16 mouse cellular contexts compared by ENCODE assay signal in the genomic region with DNA sequence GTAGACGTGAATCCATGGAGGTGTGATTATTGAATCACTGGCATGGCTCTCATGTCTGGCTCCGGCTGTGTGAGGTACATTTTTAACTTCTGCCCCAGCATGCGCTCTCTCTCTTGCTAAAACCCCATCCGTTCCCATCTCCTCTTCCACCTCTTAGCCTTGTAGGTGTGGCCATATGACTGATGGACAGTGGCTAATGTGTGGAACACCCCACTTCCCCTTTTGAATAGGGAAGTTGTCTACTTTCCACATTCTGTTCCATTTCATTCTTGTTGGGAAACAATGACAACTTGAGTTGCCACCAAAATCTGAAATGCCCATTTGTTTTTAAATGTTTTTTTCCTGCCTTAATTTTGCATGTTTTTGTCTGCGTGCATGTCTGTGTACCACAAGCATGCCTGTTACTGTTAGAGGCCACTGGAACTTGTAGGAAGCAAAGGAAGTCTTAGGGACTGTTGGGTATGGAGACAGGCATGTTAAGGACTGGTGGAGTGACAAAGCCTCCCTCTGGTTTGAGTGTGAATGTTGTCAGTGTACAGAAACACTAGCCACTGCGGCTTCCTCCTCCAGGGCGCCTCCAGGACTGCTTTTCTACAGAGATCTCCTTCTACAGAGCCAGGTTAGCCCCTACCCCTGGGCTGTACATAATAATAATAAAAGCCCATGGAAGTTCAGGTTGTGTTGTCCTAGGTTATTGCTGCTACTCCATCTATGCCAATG. TPM values are rescaled to one million over a fixed set of nuclear protein-coding genes. Genes with fewer than 3 reads are reported as not detected.
DNase-seq lines count a peak whose midpoint lies in the region; ATAC-seq and TF ChIP-seq lines count a peak whose summit lies in the region.
"Had no signal": no experiment of that assay in that cellular context is flagged by ENCODE, and none has a peak within 500 bp of the region (broad histone marks: within the 10 kb centered on the region; RNA-seq: fewer than 3 reads in every experiment).

No protein-coding gene starts in this region.

- H3K4me2 ChIP-seq in liver, embryonic 15.5 days: no peak overlapping the region
- no peak overlapping the region for H3K4me2 ChIP-seq in liver, embryonic 12.5 days
- no peak overlapping the region for H3K4me2 ChIP-seq in midbrain, embryonic 11.5 days
- H3K4me2 ChIP-seq: forebrain, embryonic 13.5 days; midbrain, embryonic 13.5 days had no signal

- peak; percentile 72 for DNase-seq in 416B (ENCODE audit: low read depth)
- DNase-seq in monocyte, adult 2 months (ENCODE audit: low read depth in 1 of 2, low spot score in 2 of 2): peak; percentile 21 to 36
- no peak for DNase-seq in layer of hippocampus, adult 18-20 months (ENCODE audit: low spot score in 2 of 2)
- DNase-seq in midbrain, embryonic 11.5 days (ENCODE audit: low spot score, missing footprints): no peak
- DNase-seq: cerebellum, adult 11 months; cerebellum, postnatal 36 days; kidney, adult 2 months; kidney, postnatal 25 days; retina, postnatal 1 day had no signal

- TF ChIP-seq CTCF in bone marrow macrophage, adult 2 months (IDR thresholded peaks at IDR 0.05; ENCODE audit: low read depth, low read length): no peak

- no peak overlapping the region for H3K9ac ChIP-seq in liver, embryonic 15.5 days
- H3K9ac ChIP-seq in liver, embryonic 12.5 days: no peak overlapping the region
- H3K9ac ChIP-seq in midbrain, embryonic 11.5 days (ENCODE audit: low read length): no peak overlapping the region
- H3K9ac ChIP-seq: forebrain, embryonic 13.5 days; midbrain, embryonic 13.5 days had no signal

- no peaks in the 10 kb centered on the region for H3K4me1 ChIP-seq in liver, embryonic 15.5 days (replicated peaks)
- no peaks in the 10 kb centered on the region for H3K4me1 ChIP-seq in liver, embryonic 12.5 days
- peaks cover 29% of the 10 kb centered on the region for H3K4me1 ChIP-seq in bone marrow macrophage, adult 2 months (ENCODE audit: control insufficient read depth, insufficient read depth, low read length)
- no peaks in the 10 kb centered on the region for H3K4me1 ChIP-seq in midbrain, embryonic 11.5 days (ENCODE audit: control insufficient read depth, insufficient read depth, low read length)
- H3K4me1 ChIP-seq: embryonic facial prominence, embryonic 10.5 days; forebrain, embryonic 13.5 days; midbrain, embryonic 13.5 days had no signal

- peak overlapping the region; percentile 48 for H3K27ac ChIP-seq in liver, embryonic 15.5 days (replicated peaks)
- H3K27ac ChIP-seq in liver, embryonic 12.5 days: no peak overlapping the region
- peak overlapping the region; percentile 81 for H3K27ac ChIP-seq in bone marrow macrophage, adult 2 months (ENCODE audit: insufficient read depth, low read depth, low read length)
- no peak overlapping the region for H3K27ac ChIP-seq in midbrain, embryonic 11.5 days (ENCODE audit: low read depth, low read length)
- H3K27ac ChIP-seq: embryonic facial prominence, embryonic 10.5 days; forebrain, embryonic 13.5 days; midbrain, embryonic 13.5 days; stomach, postnatal 0 days had no signal

- ATAC-seq in liver, embryonic 15.5 days (ENCODE audit: insufficient read depth): no peak; the same call in 1 of the 2 replicates
- no peak for ATAC-seq in liver, embryonic 12.5 days
- no peak for ATAC-seq in midbrain, embryonic 11.5 days (ENCODE audit: low FRiP score)
- ATAC-seq: forebrain, embryonic 13.5 days; midbrain, embryonic 13.5 days had no signal

- no peak overlapping the region for H3K4me3 ChIP-seq in liver, embryonic 15.5 days (replicated peaks)
- no peak overlapping the region for H3K4me3 ChIP-seq in liver, embryonic 12.5 days
- no peak overlapping the region for H3K4me3 ChIP-seq in bone marrow macrophage, adult 2 months (ENCODE audit: insufficient read depth, low read length)
- H3K4me3 ChIP-seq in midbrain, embryonic 11.5 days (ENCODE audit: low read depth, low read length): no peak overlapping the region
- H3K4me3 ChIP-seq: embryonic facial prominence, embryonic 10.5 days; forebrain, embryonic 13.5 days; midbrain, embryonic 13.5 days had no signal

- no peaks in the 10 kb centered on the region for H3K27me3 ChIP-seq in liver, embryonic 15.5 days
- no peaks in the 10 kb centered on the region for H3K27me3 ChIP-seq in liver, embryonic 12.5 days (replicated peaks)
- no peaks in the 10 kb centered on the region for H3K27me3 ChIP-seq in midbrain, embryonic 11.5 days (ENCODE audit: control insufficient read depth, insufficient read depth, low read length)
- H3K27me3 ChIP-seq: forebrain, embryonic 13.5 days; midbrain, embryonic 13.5 days had no signal

- no peak for TF ChIP-seq POLR2A in bone marrow macrophage, adult 2 months (IDR thresholded peaks at IDR 0.05; ENCODE audit: borderline replicate concordance, low read depth, low read length)

- peaks cover 78% of the 10 kb centered on the region for H3K36me3 ChIP-seq in liver, embryonic 15.5 days (replicated peaks)
- peaks cover 94% of the 10 kb centered on the region for H3K36me3 ChIP-seq in liver, embryonic 12.5 days
- peaks cover 12% of the 10 kb centered on the region for H3K36me3 ChIP-seq in midbrain, embryonic 11.5 days (ENCODE audit: control insufficient read depth, insufficient read depth, low read length)

- H3K9me3 ChIP-seq in liver, embryonic 15.5 days (replicated peaks): no peaks in the 10 kb centered on the region
- no peaks in the 10 kb centered on the region for H3K9me3 ChIP-seq in liver, embryonic 12.5 days (replicated peaks)
- H3K9me3 ChIP-seq in midbrain, embryonic 11.5 days (ENCODE audit: control insufficient read depth, low read length): no peaks in the 10 kb centered on the region
- H3K9me3 ChIP-seq: embryonic facial prominence, embryonic 10.5 days; forebrain, embryonic 13.5 days; midbrain, embryonic 13.5 days had no signal

- 58% methylated on average over 7 of the region's 7 CpGs for WGBS in liver, embryonic 15.5 days (ENCODE audit: insufficient replicate concordance)
- 56% methylated on average over 7 of the region's 7 CpGs for WGBS in liver, embryonic 12.5 days (ENCODE audit: insufficient replicate concordance)
- WGBS in midbrain, embryonic 11.5 days: 92% methylated on average over 7 of the region's 7 CpGs

RNA-seq across cellular contexts. Expression of gene Noa1, which starts 16.9 kb away (rescaled TPM):
- 18.1 and 18.2 TPM in 2 replicates for polyA plus RNA-seq in liver, embryonic 15.5 days (2015; fragmentation: Nextera tagmentation; extraction: Ambion mirVana)
- polyA plus RNA-seq in liver, embryonic 12.5 days (2016; fragmentation: Nextera tagmentation; extraction: Ambion mirVana): 40.7 and 44.9 TPM in 2 replicates
- 10.1 and 10.5 TPM in 2 replicates for polyA plus RNA-seq in bone marrow macrophage, adult 2 months (2012; ENCODE audit: insufficient read depth, insufficient read length, missing spikeins)
- total RNA-seq in layer of hippocampus, adult 18-20 months (2021): 10 to 100 TPM; 24.5 to 24.8 TPM
- 34.1 and 36.6 TPM in 2 replicates for polyA plus RNA-seq in midbrain, embryonic 11.5 days (2014; fragmentation: Nextera tagmentation; extraction: Ambion mirVana)

RNA-seq across cellular contexts. Expression of gene Polr2b, which starts 17.0 kb away (rescaled TPM):
- 24.9 and 26.0 TPM in 2 replicates for polyA plus RNA-seq in liver, embryonic 15.5 days (2015; fragmentation: Nextera tagmentation; extraction: Ambion mirVana)
- polyA plus RNA-seq in liver, embryonic 12.5 days (2016; fragmentation: Nextera tagmentation; extraction: Ambion mirVana): 46.0 and 49.1 TPM in 2 replicates
- 31.0 and 35.9 TPM in 2 replicates for polyA plus RNA-seq in bone marrow macrophage, adult 2 months (2012; ENCODE audit: insufficient read depth, insufficient read length, missing spikeins)
- 10 to 100 TPM; 44.0 to 48.4 TPM for total RNA-seq in layer of hippocampus, adult 18-20 months (2021)
- 113 and 124 TPM in 2 replicates for polyA plus RNA-seq in midbrain, embryonic 11.5 days (2014; fragmentation: Nextera tagmentation; extraction: Ambion mirVana)

RNA-seq across cellular contexts. Expression of gene Rest, which starts 27.7 kb away (rescaled TPM):
- polyA plus RNA-seq in liver, embryonic 15.5 days (2015; fragmentation: Nextera tagmentation; extraction: Ambion mirVana): 6.4 and 6.8 TPM in 2 replicates
- polyA plus RNA-seq in liver, embryonic 12.5 days (2016; fragmentation: Nextera tagmentation; extraction: Ambion mirVana): 12.3 and 12.9 TPM in 2 replicates
- 14.2 and 16.6 TPM in 2 replicates for polyA plus RNA-seq in bone marrow macrophage, adult 2 months (2012; ENCODE audit: insufficient read depth, insufficient read length, missing spikeins)
- total RNA-seq in layer of hippocampus, adult 18-20 months (2021): 1 to 10 TPM; 4.3 to 4.4 TPM
- 18.4 and 21.6 TPM in 2 replicates for polyA plus RNA-seq in midbrain, embryonic 11.5 days (2014; fragmentation: Nextera tagmentation; extraction: Ambion mirVana)

Comparison
In these comparisons a context has a peak if more than half of its experiments do, and no peak if none do; other contexts are left out.
1. H3K27ac ChIP-seq: peak in liver, embryonic 15.5 days (single experiment) and bone marrow macrophage, adult 2 months (single experiment); none in liver, embryonic 12.5 days (single experiment) and midbrain, embryonic 11.5 days (single experiment).
2. DNase-seq: peak in 416B (single experiment) and monocyte, adult 2 months (2 of 2); none in layer of hippocampus, adult 18-20 months (0 of 2) and midbrain, embryonic 11.5 days (single experiment).